Mouse (Mus musculus) brain, embryonic 14.5 days (tissue): ENCODE data around the gene Cpne9.

Experiments
- CTCF ChIP-seq: fragments of 200-500 bp; IDR thresholded peaks from 2 replicates; pipeline ENCODE4 v1.5.1; 2012; ENCODE audit warnings: inconsistent platforms, mild to moderate bottlenecking, moderate library complexity, borderline replicate concordance; ENCODE audit not compliant: insufficient read depth, insufficient read length; ENCODE audit errors: extremely low read depth
- POLR2A ChIP-seq: fragments of 200-500 bp; IDR thresholded peaks from 2 replicates; pipeline ENCODE4 v1.6.1; 2012; ENCODE audit warnings: mild to moderate bottlenecking, inconsistent platforms, borderline replicate concordance; ENCODE audit not compliant: poor library complexity, insufficient read depth, insufficient read length, severe bottlenecking; ENCODE audit errors: extremely low read depth

DNA sequence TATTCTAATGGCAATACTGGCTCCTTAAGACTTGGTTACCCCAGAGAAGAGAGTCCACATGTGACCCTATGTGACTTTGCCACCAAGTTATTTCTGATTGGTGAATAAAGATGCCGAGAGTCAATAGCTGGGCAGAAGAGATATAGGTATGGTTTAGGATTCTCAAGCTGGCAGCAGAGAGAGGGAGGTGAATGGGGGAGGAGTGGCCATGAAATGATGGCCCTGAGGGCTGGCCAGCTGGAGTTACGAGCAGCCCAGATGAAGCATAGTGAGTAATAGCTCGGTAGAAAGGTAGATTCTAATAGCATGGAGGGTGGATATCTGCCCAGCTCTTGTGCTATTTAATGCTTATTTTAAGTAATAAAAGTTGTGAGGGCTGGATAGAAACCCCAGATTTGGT, 70.7 kb downstream of the Cpne9 start:
- TF ChIP-seq POLR2A (no peak), CTCF (no peak)
